Mouse (Mus musculus) heart, adult 9 months (tissue): ENCODE measurements around the gene Rbfox2.

Experiments
- DNase-seq, 2 experiments: peaks; one replicate each; pipeline ENCODE4 v3.0.0; 2022; ENCODE audit warnings: low spot score in 2 of 2

Gene Rbfox2

GRCm38 (mm10) chr15:77234296-77234695 lies 72.5 kb downstream of the Rbfox2 start:
- no peak for DNase-seq

- DNase-seq, result no peak
These were observed 76.7 kb downstream of the Rbfox2 start for GRCm38 (mm10) chr15:77230144-77230543.

GRCm38 (mm10) chr15:77226831-77227354 lies 79.9 kb downstream of the Rbfox2 start:
- peak in 1 of 2 experiments; percentile 30 for DNase-seq

GRCm38 (mm10) chr15:77225858-77226257 lies 80.9 kb downstream of the Rbfox2 start:
- DNase-seq, result no peak

GRCm38 (mm10) chr15:77225274-77225673 lies 81.5 kb downstream of the Rbfox2 start:
- peak in 1 of 2 experiments; percentile 35 for DNase-seq

GRCm38 (mm10) chr15:77220833-77221232 lies 86.0 kb downstream of the Rbfox2 start:
- no peak for DNase-seq

- DNase-seq, result peak; percentile 47 to 64
These were observed 86.7 kb downstream of the Rbfox2 start for GRCm38 (mm10) chr15:77220137-77220536.

GRCm38 (mm10) chr15:77219571-77219970 lies 87.2 kb downstream of the Rbfox2 start:
- peak in 1 of 2 experiments; percentile 10 for DNase-seq

- no peak for DNase-seq
These were observed 88.8 kb downstream of the Rbfox2 start for GRCm38 (mm10) chr15:77218007-77218406.

- DNase-seq, result no peak
These were observed 89.3 kb downstream of the Rbfox2 start for GRCm38 (mm10) chr15:77217523-77217922.

- DNase-seq, result no peak
These were observed 90.1 kb downstream of the Rbfox2 start for GRCm38 (mm10) chr15:77216704-77217103.

- peak; percentile 44 for DNase-seq
These were observed 91.5 kb downstream of the Rbfox2 start for GRCm38 (mm10) chr15:77215178-77215800.

- DNase-seq, result peak; percentile 54 to 55
These were observed 92.2 kb downstream of the Rbfox2 start for GRCm38 (mm10) chr15:77214410-77215107.

GRCm38 (mm10) chr15:77213829-77214228 lies 93.0 kb downstream of the Rbfox2 start:
- peak in 1 of 2 experiments; percentile 10 for DNase-seq

GRCm38 (mm10) chr15:77212818-77213217 lies 94.0 kb downstream of the Rbfox2 start:
- DNase-seq, result peak; percentile 50 to 56

- DNase-seq, result peak in 1 of 2 experiments; percentile 37
These were observed 94.5 kb downstream of the Rbfox2 start for GRCm38 (mm10) chr15:77212217-77212757.

GRCm38 (mm10) chr15:77206996-77207395 lies 99.8 kb downstream of the Rbfox2 start:
- DNase-seq, result no peak

- DNase-seq, result no peak
These were observed 101.9 kb downstream of the Rbfox2 start for GRCm38 (mm10) chr15:77204951-77205350.

GRCm38 (mm10) chr15:77203255-77203981 lies 103.4 kb downstream of the Rbfox2 start:
- DNase-seq, result peak; percentile 22 to 56

GRCm38 (mm10) chr15:77202881-77203254 lies 103.9 kb downstream of the Rbfox2 start:
- DNase-seq, result peak in 1 of 2 experiments; percentile 30

- peak; percentile 81 to 86 for DNase-seq
These were observed 104.6 kb downstream of the Rbfox2 start for GRCm38 (mm10) chr15:77202223-77202622.

GRCm38 (mm10) chr15:77196827-77197226 lies 110.0 kb downstream of the Rbfox2 start:
- DNase-seq, result peak; percentile 72 to 81
